Mouse (Mus musculus): ENCODE data around the gene Gm49336.

- TF ChIP-seq CHD2 (IDR thresholded peaks at IDR 0.05; ENCODE audit: low read depth, low read length), result no peak
- no peak for TF ChIP-seq ZNF384 (IDR thresholded peaks at IDR 0.05; ENCODE audit: low read depth, low read length)
- no peak for TF ChIP-seq HCFC1 (IDR thresholded peaks at IDR 0.05; ENCODE audit: borderline replicate concordance, insufficient read depth, low read length)
These were observed 39.1 kb upstream of the Gm49336 start for GRCm38 (mm10) chr14:60290363-60290762.

Measured in ES-E14 (cell line).